Mouse (Mus musculus): ENCODE data around the gene Arid1b.

DNA sequence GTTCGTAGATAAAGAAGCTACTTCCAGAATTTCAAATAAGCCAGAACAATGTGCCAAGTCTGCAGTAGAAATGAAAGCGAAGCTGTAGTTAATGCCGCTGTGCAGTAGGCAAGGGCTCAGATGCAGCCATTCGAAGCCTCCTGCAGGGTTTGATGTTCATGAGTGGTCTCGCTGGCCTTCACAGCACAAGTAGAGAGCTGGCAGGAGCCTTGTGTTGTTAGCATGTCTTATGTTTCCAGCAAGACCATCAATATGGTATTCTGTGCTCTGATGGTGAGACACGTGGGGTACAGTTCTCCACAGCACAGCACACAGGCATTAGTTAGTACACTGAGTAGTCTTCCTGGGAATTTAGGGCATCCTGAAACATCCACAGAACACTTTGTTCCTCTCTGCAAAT, 111.6 kb downstream of the Arid1b start:
- TF ChIP-seq GATA1 (IDR thresholded peaks at IDR 0.05; ENCODE audit: borderline replicate concordance, low read length), result no peak
- TF ChIP-seq FLI1 (IDR thresholded peaks at IDR 0.05; ENCODE audit: low read length), result no peak

Data from megakaryocyte, embryonic 14.5 days (primary cell).